Mouse (Mus musculus) ES-E14 (cell line): ENCODE results near the gene Srgap1. TPM values are rescaled to one million over a fixed set of nuclear protein-coding genes. Genes with fewer than 3 reads are reported as not detected.

Experiments used
- DNase-seq: peaks from one replicate; pipeline ENCODE4 v3.0.0-alpha.2; 2013; ENCODE audit warnings: low read depth, low spot score
- H3K27ac ChIP-seq: 2 replicates; pipeline ENCODE4 v1.5.1; 2012; ENCODE audit warnings: low read depth, mild to moderate bottlenecking, low read length, moderate library complexity, mixed read lengths; ENCODE audit not compliant: poor library complexity, insufficient read depth, severe bottlenecking
- H3K36me3 ChIP-seq: 2 replicates; pipeline ENCODE4 v1.6.1; 2012; ENCODE audit warnings: mild to moderate bottlenecking, low read length, moderate library complexity, mixed read lengths; ENCODE audit not compliant: control insufficient read depth, poor library complexity, insufficient read depth, severe bottlenecking
- H3K4me1 ChIP-seq, 2 experiments: fragments of 150-350 bp in 1 of 2; sonication (generic) in 1 of 2; 2 replicates each; pipeline ENCODE4 v1.6.1; 2012; ENCODE audit warnings: low read length in 2 of 2, mild to moderate bottlenecking in 1 of 2, mixed read lengths in 1 of 2; ENCODE audit not compliant: control insufficient read depth in 2 of 2, insufficient read depth in 2 of 2, poor library complexity in 1 of 2
- H3K4me3 ChIP-seq, 2 experiments: fragments of 150-350 bp in 1 of 2; sonication (generic) in 1 of 2; 2 replicates each; pipeline ENCODE4 v1.5.1; 2012; ENCODE audit warnings: low read length in 2 of 2, low read depth in 1 of 2, mild to moderate bottlenecking in 1 of 2, mixed read lengths in 1 of 2; ENCODE audit not compliant: insufficient read depth in 1 of 2, poor library complexity in 1 of 2, severe bottlenecking in 1 of 2
- H3K9ac ChIP-seq: 2 replicates; pipeline ENCODE4 v1.6.1; 2012; ENCODE audit warnings: low read depth, mild to moderate bottlenecking, low read length, mixed read lengths; ENCODE audit not compliant: poor library complexity, insufficient read depth, severe bottlenecking
- H3K9me3 ChIP-seq: fragments of 150-350 bp; sonication (generic); 2 replicates; pipeline ENCODE4 v1.6.1; 2012; ENCODE audit warnings: low read depth, mild to moderate bottlenecking, low read length; ENCODE audit not compliant: control insufficient read depth, insufficient read depth
- CHD2 ChIP-seq: IDR thresholded peaks from 2 replicates; pipeline ENCODE4 v1.6.1; 2014; ENCODE audit warnings: mild to moderate bottlenecking, low read depth, low read length, inconsistent platforms
- HCFC1 ChIP-seq: IDR thresholded peaks from 2 replicates; pipeline ENCODE4 v1.6.1; 2012; ENCODE audit warnings: low read length, inconsistent platforms, borderline replicate concordance; ENCODE audit not compliant: insufficient read depth
- MAFK ChIP-seq: IDR thresholded peaks from 2 replicates; pipeline ENCODE4 v1.6.1; 2014; ENCODE audit warnings: mild to moderate bottlenecking, low read depth, low read length, inconsistent platforms; ENCODE audit not compliant: insufficient read depth
- ZC3H11A ChIP-seq: IDR thresholded peaks from 2 replicates; pipeline ENCODE4 v1.6.1; 2012; ENCODE audit warnings: low read depth, mild to moderate bottlenecking, inconsistent platforms, low read length, borderline replicate concordance
- ZNF384 ChIP-seq: IDR thresholded peaks from 2 replicates; pipeline ENCODE4 v1.6.1; 2012; ENCODE audit warnings: low read depth, low read length, inconsistent platforms
- in situ Hi-C, 2 experiments: fragments of 600-800 bp; cut with MboI; formaldehyde crosslinking; loops; one replicate each; pipeline ENCODE4 v1.15.1; 2025; ENCODE audit warnings: low sequenced_read_pairs in 2 of 2, inconsistent platforms in 1 of 2; ENCODE audit not compliant: unreplicated experiment in 2 of 2
- total RNA-seq: library from RNA; depleted of rRNA; stranded (reverse); fragments of 300-350 nt; gene quantifications from 2 replicates; pipeline ENCODE4 v1.2.3, GENCODE M21; 2012

Srgap1 gene
- total RNA-seq, 1 experiment, result 0.94 TPM

GRCm38 (mm10) chr10:121954877-121955276, 92.2 kb downstream of the Srgap1 start:
- no peak overlapping the region for H3K27ac ChIP-seq
- TF ChIP-seq ZC3H11A, result no peak
- no peak for TF ChIP-seq MAFK
- TF ChIP-seq ZNF384, result no peak
- no peak for TF ChIP-seq CHD2
- TF ChIP-seq HCFC1, result no peak
- in situ Hi-C loops, result no loop called here
- H3K9ac ChIP-seq, result no peak overlapping the region
- no peak overlapping the region for H3K4me3 ChIP-seq
- H3K36me3 ChIP-seq, result no peaks in the 10 kb centered on the region
- no peaks in the 10 kb centered on the region for H3K9me3 ChIP-seq
- H3K4me1 ChIP-seq, result 0 out of 4 replicates have a peak, but pooled peaks cover 0 to 1% of the 10 kb centered on the region in 2 experiments
- no peak for DNase-seq

- Histone ChIP-seq H3K9me3 (no peaks in the 10 kb centered on the region), H3K9ac (no peak overlapping the region), H3K36me3 (no peaks in the 10 kb centered on the region), H3K4me3 (no peak overlapping the region), H3K27ac (no peak overlapping the region; the same call in 1 of the 2 replicates), H3K4me1 (no peaks in the 10 kb centered on the region)
- no peak for DNase-seq
- in situ Hi-C loops, result no loop called here
- TF ChIP-seq ZC3H11A, result no peak
- TF ChIP-seq ZNF384, result no peak
- TF ChIP-seq CHD2, result no peak
- no peak for TF ChIP-seq HCFC1
- TF ChIP-seq MAFK, result no peak
Measured at GRCm38 (mm10) chr10:121953041-121953440, 94.1 kb downstream of the Srgap1 start.

- no peaks in the 10 kb centered on the region for H3K4me1 ChIP-seq
- H3K4me3 ChIP-seq, result no peak overlapping the region
- no peak overlapping the region for H3K9ac ChIP-seq
- H3K9me3 ChIP-seq, result no peaks in the 10 kb centered on the region
- H3K36me3 ChIP-seq, result no peaks in the 10 kb centered on the region
- in situ Hi-C loops, result no loop called here
- no peak for TF ChIP-seq CHD2
- no peak for TF ChIP-seq ZC3H11A
- no peak for TF ChIP-seq MAFK
- no peak for TF ChIP-seq ZNF384
- TF ChIP-seq HCFC1, result no peak
- no peak overlapping the region for H3K27ac ChIP-seq
- no peak for DNase-seq
Measured at GRCm38 (mm10) chr10:121946173-121946572, 100.9 kb downstream of the Srgap1 start.

GRCm38 (mm10) chr10:121931909-121932308, 115.2 kb downstream of the Srgap1 start:
- in situ Hi-C loops, result no loop called here
- Histone ChIP-seq H3K9ac (no peak overlapping the region), H3K4me3 (no peak overlapping the region), H3K36me3 (no peaks in the 10 kb centered on the region), H3K9me3 (no peaks in the 10 kb centered on the region), H3K27ac (no peak overlapping the region), H3K4me1 (no peaks in the 10 kb centered on the region)
- DNase-seq, result no peak
- TF ChIP-seq ZNF384 (no peak), MAFK (no peak), ZC3H11A (no peak), CHD2 (no peak), HCFC1 (no peak)

- H3K27ac ChIP-seq, result no peak overlapping the region
- DNase-seq, result no peak
- H3K9me3 ChIP-seq, result no peaks in the 10 kb centered on the region
- H3K4me1 ChIP-seq, result no peaks in the 10 kb centered on the region
- no peak overlapping the region for H3K4me3 ChIP-seq
- TF ChIP-seq MAFK (no peak), ZNF384 (no peak), HCFC1 (no peak), CHD2 (no peak), ZC3H11A (no peak)
- no peak overlapping the region for H3K9ac ChIP-seq
- no peaks in the 10 kb centered on the region for H3K36me3 ChIP-seq
- in situ Hi-C loops, result no loop called here
Measured at GRCm38 (mm10) chr10:121926094-121926493, 121.0 kb downstream of the Srgap1 start.
